Mouse (Mus musculus) ovary, postnatal 14 days (tissue): Measurements from ENCODE around the gene Dppa3.

Experiments used
- DNase-seq: peaks from one replicate; pipeline ENCODE4 v3.0.0; 2022; ENCODE audit warnings: low spot score

Dppa3 gene

DNA sequence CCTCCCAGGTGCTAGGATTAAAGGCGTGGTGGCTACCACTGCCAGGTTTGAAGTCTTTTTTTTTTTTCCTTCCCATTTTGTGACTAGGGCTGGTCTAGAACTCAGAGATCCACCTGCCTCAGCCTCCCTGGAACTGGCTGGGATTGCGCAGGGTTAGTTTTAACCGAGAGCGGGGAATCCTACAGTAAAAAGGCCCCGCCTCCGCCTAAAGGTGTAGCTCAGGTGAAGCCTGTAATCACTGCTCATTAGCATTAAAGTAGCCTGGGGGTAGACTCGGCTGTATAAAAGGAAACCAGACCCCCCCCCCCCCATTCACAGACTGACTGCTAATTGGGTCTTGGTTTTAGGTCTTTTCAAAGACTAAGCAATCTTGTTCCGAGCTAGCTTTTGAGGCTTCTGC lies at the start of gene Dppa3:
Gene Dppa3, plus strand, starts transcription at position 301 of the 400 bp plus-strand sequence.
- no peak for DNase-seq

DNA sequence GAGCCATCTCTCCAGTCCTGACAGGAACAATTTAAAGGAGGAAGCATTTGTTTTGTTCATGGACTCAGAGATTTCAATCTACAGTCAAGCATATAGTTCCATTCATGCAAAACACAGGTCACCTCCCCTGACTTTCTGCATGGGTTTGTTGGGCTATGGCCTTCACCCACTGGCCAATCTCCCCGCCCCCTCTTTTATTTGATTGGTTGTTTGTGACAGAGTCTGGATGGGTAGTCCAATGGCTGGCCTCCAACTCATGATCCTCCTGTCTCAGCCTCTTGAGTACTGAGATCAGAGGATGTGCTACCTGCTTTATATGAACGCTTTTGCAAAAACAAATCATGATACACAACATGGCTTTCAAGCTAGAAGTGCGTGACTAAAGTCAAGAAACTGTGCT lies 49.2 kb upstream of the Dppa3 start:
- no peak for DNase-seq

- no peak for DNase-seq
Measured at GRCm38 (mm10) chr6:122579086-122579485, 47.1 kb upstream of the Dppa3 start.

- no peak for DNase-seq
Measured at GRCm38 (mm10) chr6:122591027-122591758, 35.0 kb upstream of the Dppa3 start.

DNA sequence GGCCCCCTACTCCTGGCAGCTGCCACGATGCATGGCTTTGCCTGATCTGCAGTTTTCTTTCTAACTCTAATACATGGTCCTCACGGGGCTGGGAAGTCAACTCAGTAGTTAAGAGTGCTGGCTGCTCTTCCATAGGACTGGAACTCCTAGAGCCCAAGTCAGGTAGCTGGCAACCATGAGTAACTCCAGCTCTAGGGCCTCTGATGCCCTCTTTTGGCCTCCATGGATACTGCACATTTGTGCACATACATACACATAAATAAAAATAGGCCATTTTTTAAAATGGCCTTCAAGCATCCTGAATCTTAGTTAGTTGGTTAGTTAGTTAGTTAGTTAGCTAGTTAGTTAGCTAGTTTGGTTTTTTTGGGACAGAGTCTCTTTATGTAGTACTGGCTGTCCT lies 33.3 kb upstream of the Dppa3 start:
- no peak for DNase-seq

GRCm38 (mm10) chr6:122595637-122596036 lies 30.6 kb upstream of the Dppa3 start:
- DNase-seq = no peak

DNA sequence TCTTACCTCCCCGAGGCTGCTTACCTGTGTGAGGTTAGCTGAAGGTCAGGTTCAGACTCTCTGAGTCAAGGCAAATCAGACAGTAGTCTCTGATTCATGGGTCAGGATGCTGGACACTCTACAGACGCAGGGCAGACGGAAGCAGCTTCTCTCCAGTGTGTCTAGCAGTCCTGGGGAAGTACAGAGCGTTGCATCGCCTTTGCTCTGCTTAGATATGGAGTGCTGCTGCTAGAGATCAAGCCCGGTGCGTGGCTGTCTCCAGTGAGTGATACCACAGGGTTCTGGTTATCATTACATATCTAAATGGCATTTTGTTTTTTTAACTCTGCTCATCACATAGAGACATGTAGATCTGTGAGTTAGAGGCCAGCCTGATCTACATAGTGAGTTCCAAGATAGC lies 29.6 kb upstream of the Dppa3 start:
- DNase-seq = no peak

DNA sequence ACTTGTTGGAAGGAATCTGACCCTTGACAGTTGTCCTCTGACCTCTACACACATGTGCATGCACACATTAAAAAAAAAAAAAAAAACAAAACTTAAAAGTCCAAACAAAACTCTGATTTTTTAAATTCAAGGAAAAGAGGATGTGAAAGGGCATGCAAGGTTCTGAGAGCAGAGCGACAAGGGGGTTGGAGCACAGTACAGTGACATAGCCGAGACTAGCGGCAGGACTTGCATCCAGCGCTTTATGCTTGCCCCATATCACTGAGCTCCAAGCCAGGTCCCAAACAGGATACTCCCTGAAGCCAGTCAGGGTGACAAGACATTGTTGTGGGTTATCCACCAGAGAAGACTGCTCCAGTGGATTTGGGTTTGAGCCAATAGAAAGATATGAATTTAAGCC lies 28.2 kb upstream of the Dppa3 start:
- DNase-seq = no peak

DNA sequence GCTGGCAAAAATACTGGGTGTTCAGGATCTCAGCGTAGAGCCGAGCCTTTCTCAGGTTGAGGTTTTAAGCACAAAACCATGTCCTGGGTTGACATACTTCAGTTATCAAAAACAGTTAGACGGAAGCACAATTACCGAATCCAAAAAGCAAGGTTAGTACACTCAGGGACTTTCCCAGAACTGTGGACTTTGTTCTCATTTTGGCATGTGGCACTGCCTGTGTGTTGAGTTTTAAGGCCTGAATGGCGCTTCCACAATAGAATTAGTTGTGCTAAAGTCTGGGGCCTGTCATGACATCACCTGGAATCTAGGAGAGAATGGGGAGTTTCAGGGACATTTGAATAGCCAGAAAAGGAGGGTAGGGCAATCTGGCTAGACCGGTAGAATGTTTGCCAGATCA lies 27.8 kb upstream of the Dppa3 start:
- DNase-seq = no peak

DNA sequence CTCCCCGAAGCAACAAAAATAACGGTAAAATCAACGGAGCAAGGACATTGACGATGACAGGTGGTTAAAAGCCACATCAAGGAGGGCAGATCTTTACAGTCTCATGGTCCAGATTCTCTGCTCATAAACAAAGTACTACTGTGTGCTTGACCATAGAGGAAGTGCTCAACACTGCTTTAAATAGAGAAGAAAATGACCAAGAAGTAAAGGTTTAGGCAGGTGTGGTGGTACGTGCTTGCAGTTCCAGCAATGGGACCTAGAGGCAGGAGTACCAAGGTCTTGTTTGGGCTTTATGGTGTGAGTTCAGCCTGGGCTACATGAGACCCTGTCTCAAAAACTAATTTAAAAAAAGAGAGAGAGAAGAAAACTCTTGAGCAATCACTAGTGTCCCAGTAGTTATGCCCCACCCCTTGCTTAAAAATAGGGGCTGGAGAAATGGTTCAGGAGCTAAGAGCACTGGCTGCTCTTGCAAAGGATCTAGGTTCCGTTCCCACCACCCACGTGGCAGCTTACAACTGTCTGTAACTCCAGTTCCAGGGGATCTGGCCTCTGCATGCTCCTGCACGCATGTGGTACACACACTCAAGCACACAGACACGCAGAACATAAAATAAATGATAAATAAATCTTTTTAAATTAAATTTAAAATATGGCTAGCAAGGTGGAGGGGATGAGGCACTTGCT lies 27.0 kb upstream of the Dppa3 start:
- DNase-seq = no peak

DNA sequence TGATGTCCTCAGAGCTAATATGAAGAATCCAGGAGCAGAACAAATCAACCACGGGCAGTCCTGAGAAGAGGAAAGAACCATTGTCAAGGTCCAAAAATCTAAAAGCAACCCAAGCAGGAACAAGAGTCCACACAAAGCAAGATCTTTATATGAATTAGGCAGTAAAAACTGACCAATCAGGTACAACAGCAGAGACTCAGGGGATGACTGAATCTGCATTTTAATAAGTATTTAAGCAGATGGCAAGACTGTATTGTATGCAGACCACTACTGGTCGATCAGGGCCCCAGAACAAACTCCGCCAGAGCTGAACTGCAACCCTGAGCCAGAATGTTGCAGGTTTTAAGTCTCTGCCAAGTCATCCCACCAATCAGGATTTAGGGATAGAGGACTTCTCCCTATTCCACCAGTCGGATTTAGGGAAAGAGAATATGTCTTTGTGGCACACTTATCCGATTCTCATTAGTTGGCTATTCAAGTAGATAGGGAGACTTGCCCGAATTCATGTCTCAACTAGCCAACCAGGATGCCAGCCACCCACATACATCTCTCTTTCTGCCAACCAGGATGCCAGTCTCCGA lies 26.1 kb upstream of the Dppa3 start:
- DNase-seq = no peak

DNA sequence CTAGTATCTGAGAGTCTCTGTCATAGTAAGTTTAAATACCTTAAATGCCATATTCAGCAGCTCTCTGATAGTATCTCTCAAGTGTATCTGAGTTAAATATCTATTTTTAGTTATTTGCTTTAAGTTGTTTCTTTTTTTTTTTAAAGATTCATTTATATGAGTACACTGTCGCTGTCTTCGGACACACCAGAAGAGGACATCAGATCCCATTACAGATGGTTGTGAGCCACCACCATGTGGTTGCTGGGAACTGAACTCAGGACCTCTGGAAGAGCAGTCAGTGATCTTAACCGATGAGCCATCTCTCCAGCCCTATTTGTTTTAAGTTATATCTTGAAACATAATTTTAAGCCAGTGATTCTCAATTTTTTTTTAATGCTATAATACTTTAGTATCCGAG lies 25.2 kb upstream of the Dppa3 start:
- DNase-seq = no peak

DNA sequence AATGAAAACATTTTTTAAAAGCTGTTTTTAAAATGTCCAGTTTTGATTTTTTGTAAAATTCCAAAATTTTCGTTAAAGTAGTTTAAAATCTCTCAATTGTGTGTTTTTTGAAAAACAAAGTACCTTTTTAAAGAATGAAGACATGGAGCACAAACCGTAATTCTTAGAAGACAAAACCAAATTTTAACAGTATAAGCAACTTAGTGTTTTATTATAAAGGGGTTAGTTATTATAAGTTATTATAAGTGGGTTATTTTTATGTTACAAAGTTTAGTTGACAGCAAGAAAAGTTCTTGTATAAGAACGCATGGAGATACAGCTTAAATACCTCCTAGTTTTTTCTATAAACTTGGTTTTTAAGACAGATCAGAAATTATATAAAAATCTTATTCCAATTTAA lies 24.6 kb upstream of the Dppa3 start:
- DNase-seq = no peak

DNA sequence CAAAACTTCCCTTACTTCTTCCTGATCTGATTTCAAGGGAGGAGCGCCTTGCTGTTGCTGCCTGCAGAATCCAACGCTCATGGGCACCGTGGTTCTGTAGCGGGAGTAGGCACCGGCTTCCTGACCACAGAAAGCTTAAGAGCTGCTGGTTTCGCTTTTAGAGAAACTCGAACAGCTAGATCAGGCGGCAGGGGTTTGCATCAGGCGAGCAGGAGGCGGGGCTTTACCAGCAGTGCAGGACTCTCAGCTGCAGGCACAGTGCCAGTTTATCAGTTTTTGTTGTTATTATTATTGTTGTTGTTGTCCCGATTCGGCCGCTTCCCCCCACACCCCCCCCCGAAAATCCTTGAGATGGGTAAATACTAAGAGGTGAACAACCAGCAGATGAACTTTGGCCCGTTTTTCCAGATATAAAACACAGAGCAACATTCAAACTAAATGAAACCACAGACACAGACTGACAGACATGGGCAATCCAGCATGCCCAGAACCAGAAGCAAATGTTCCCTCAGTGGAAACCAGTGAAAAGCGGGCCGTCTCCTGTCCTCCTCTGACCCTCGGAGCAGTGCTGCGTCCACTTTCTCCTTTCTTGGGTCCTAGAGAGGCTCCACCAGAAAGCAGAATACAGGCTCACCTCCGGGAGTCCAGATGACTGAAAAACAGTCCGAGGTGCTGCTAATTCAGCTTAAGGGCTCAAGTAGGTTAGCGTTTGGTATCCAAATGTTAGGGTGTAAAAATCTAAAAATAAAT lies 23.8 kb upstream of the Dppa3 start, which contains the start of gene Apobec1:
Gene Apobec1, minus strand, starts transcription at position 203 of the 750 bp plus-strand sequence.
- peak; percentile 56 for DNase-seq

DNA sequence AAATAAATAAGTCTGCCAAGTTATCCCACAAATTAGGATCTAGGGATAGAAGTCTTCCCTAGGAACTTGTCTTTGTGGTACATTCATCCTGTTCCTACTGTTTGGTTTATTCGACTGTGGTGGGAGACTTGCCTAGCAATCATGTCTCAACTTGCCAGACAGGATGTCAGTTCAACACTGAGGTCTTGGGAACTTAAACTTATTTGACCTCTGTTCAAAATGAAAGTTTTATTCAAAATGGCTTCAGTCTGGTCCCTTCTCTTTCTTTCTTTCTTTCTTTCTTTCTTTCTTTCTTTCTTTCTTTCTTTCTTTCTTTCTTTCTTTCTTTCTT lies 23.3 kb upstream of the Dppa3 start:
- DNase-seq = no peak

DNA sequence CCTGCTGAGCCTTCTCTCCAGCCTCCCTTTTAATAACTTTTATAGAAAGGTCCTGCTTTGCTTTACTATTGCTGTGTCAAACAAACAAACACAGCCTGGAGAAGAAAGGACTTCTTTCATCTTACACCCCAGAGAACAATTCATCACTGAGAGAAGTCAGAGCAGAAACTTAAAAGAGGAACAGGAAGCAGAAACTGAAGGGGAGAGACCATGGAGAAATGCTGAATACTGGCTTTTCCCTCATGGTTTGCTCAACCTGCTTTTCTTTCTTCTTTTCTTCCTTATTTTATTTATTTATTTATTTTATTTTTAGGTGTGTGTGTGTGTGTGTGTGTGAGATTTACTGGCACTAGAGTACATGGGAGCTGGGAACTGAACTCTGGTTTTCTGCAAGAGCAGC lies 21.9 kb upstream of the Dppa3 start:
- no peak for DNase-seq

GRCm38 (mm10) chr6:122605483-122605882 lies 20.7 kb upstream of the Dppa3 start:
- DNase-seq = no peak

DNA sequence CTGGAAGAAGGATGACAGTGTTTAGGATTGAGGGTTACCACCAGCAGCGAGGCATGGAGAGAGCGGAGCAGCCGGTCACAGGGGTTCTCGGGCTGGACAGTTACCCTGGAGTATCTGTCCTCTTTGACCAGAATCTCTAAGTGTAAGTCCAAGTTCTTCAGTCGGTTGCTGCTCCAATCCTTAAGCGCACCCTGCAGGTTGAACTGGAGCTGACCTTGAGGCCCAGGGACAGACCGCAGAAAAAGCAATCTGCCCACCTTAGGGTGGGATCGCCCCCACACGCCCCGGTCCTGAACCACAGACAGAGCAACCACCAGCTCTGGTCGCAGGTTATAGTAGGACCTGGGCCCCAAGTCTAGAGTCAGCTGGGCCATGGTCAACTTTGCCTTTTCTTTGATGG lies 19.5 kb upstream of the Dppa3 start:
- no peak for DNase-seq

GRCm38 (mm10) chr6:122607700-122608099 lies 18.5 kb upstream of the Dppa3 start:
- no peak for DNase-seq

- no peak for DNase-seq
Measured at GRCm38 (mm10) chr6:122608434-122609376, 17.5 kb upstream of the Dppa3 start.

GRCm38 (mm10) chr6:122609377-122609728 lies 16.9 kb upstream of the Dppa3 start:
- DNase-seq = no peak

GRCm38 (mm10) chr6:122609771-122610170 lies 16.4 kb upstream of the Dppa3 start, which contains the start of gene Gdf3:
Gene Gdf3, minus strand, starts transcription at chr6:122610087.
- no peak for DNase-seq
